Mouse (Mus musculus): Measurements from ENCODE around the gene Gm49721.
"Not testable (repeated sequence)": the region's sequence is repeated elsewhere in the genome, so short reads cannot be mapped to it uniquely, and the experiment has no call there.

GRCm38 (mm10) chr17:6986118-6986517 lies 7.4 kb downstream of the Gm49721 start:
- TF ChIP-seq CTCF (conservative IDR thresholded peaks at IDR 0.05; ENCODE audit: low read length); POU5F1 (IDR thresholded peaks at IDR 0.05; ENCODE audit: borderline replicate concordance, low read length); NANOG (IDR thresholded peaks at IDR 0.05; ENCODE audit: borderline replicate concordance, low read length): not testable (repeated sequence)
